Mouse (Mus musculus) ES-Bruce4 (cell line): ENCODE measurements at regions not wholly inside any gene's neighbourhood (a gene's known extent, or its start where the extent isn't known, plus 50 kb on each side); places are given as distances from the start of the nearest gene placed in this dataset.

Source experiments
- H3K27ac ChIP-seq: 2 replicates; pipeline ENCODE4 v1.5.1; 2012; ENCODE audit warnings: low read length, inconsistent platforms; ENCODE audit not compliant: insufficient read depth
- H3K27me3 ChIP-seq: 2 replicates; pipeline ENCODE4 v1.6.1; 2012; ENCODE audit warnings: mild to moderate bottlenecking, low read length, inconsistent platforms; ENCODE audit not compliant: control insufficient read depth, poor library complexity, insufficient read depth, severe bottlenecking
- H3K36me3 ChIP-seq: 2 replicates; pipeline ENCODE4 v1.6.1; 2012; ENCODE audit warnings: inconsistent platforms, mild to moderate bottlenecking, low read length, moderate library complexity; ENCODE audit not compliant: control insufficient read depth, poor library complexity, insufficient read depth, severe bottlenecking
- H3K4me1 ChIP-seq: one replicate; pipeline ENCODE4 v1.8.1; 2011; ENCODE audit warnings: low read length; ENCODE audit not compliant: control insufficient read depth, insufficient read depth
- H3K4me3 ChIP-seq: 2 replicates; pipeline ENCODE4 v1.5.1; 2011; ENCODE audit warnings: low read depth, mild to moderate bottlenecking, low read length
- H3K9ac ChIP-seq: 2 replicates; pipeline ENCODE4 v1.6.1; 2012; ENCODE audit warnings: low read depth, mild to moderate bottlenecking, inconsistent platforms; ENCODE audit not compliant: poor library complexity, severe bottlenecking
- H3K9me3 ChIP-seq: replicated peaks from 2 replicates; pipeline ENCODE4 v1.6.1; 2012; ENCODE audit warnings: mild to moderate bottlenecking, low read length, inconsistent platforms; ENCODE audit not compliant: control insufficient read depth, poor library complexity, insufficient read depth, severe bottlenecking
- CTCF ChIP-seq: IDR thresholded peaks from one replicate; pipeline ENCODE4 v1.8.1; 2011; ENCODE audit warnings: low read depth, low read length
- EP300 ChIP-seq: IDR thresholded peaks from 2 replicates; pipeline ENCODE4 v1.6.1; 2011; ENCODE audit warnings: low read depth, low read length; ENCODE audit not compliant: insufficient read depth
- POLR2A ChIP-seq: IDR thresholded peaks from one replicate; pipeline ENCODE4 v1.8.1; 2011; ENCODE audit warnings: low read length; ENCODE audit not compliant: insufficient read depth

- no peak overlapping the region for H3K4me3 ChIP-seq
- H3K36me3 ChIP-seq: no peaks in the 10 kb centered on the region
- no peak overlapping the region for H3K27ac ChIP-seq
- no peak overlapping the region for H3K9ac ChIP-seq
- H3K9me3 ChIP-seq: no peaks in the 10 kb centered on the region
- H3K27me3 ChIP-seq: no peaks in the 10 kb centered on the region
- TF ChIP-seq CTCF (no peak), EP300 (no peak), POLR2A (no peak)
- H3K4me1 ChIP-seq: peaks cover 2% of the 10 kb centered on the region
Measured at GRCm38 (mm10) chr17:45966736-45967135, 65.4 kb downstream of the Vegfa start.

- Histone ChIP-seq H3K27me3 (no peaks in the 10 kb centered on the region), H3K9ac (no peak overlapping the region), H3K4me1 (peaks cover 2% of the 10 kb centered on the region), H3K36me3 (no peaks in the 10 kb centered on the region), H3K4me3 (no peak overlapping the region), H3K27ac (no peak overlapping the region), H3K9me3 (no peaks in the 10 kb centered on the region)
- TF ChIP-seq CTCF (no peak), EP300 (no peak), POLR2A (no peak)
Measured at GRCm38 (mm10) chr17:45964031-45964430, 68.1 kb downstream of the Vegfa start.

- Histone ChIP-seq H3K27me3 (no peaks in the 10 kb centered on the region), H3K9me3 (no peaks in the 10 kb centered on the region), H3K36me3 (no peaks in the 10 kb centered on the region), H3K9ac (no peak overlapping the region), H3K4me1 (peaks cover 2% of the 10 kb centered on the region), H3K27ac (no peak overlapping the region), H3K4me3 (no peak overlapping the region)
- TF ChIP-seq EP300: no peak
- TF ChIP-seq POLR2A: no peak
- TF ChIP-seq CTCF: no peak
Measured at GRCm38 (mm10) chr17:45963332-45963731, 68.8 kb downstream of the Vegfa start.

GRCm38 (mm10) chr17:45961626-45962319, 70.4 kb downstream of the Vegfa start:
- H3K27ac ChIP-seq: no peak overlapping the region
- TF ChIP-seq CTCF (no peak), EP300 (no peak), POLR2A (no peak)
- no peaks in the 10 kb centered on the region for H3K36me3 ChIP-seq
- no peak overlapping the region for H3K4me3 ChIP-seq
- peaks cover 2% of the 10 kb centered on the region for H3K4me1 ChIP-seq
- H3K9me3 ChIP-seq: no peaks in the 10 kb centered on the region
- H3K27me3 ChIP-seq: no peaks in the 10 kb centered on the region
- no peak overlapping the region for H3K9ac ChIP-seq

GRCm38 (mm10) chr17:45958094-45958881, 73.9 kb downstream of the Vegfa start:
- Histone ChIP-seq H3K36me3 (no peaks in the 10 kb centered on the region), H3K9me3 (no peaks in the 10 kb centered on the region), H3K4me1 (no peaks in the 10 kb centered on the region), H3K27me3 (no peaks in the 10 kb centered on the region), H3K4me3 (no peak overlapping the region), H3K27ac (no peak overlapping the region), H3K9ac (no peak overlapping the region)
- TF ChIP-seq CTCF (no peak), POLR2A (no peak), EP300 (no peak)

GRCm38 (mm10) chr17:45955481-45955880, 76.7 kb downstream of the Vegfa start:
- Histone ChIP-seq H3K4me3 (no peak overlapping the region), H3K27ac (no peak overlapping the region), H3K9ac (no peak overlapping the region), H3K36me3 (no peaks in the 10 kb centered on the region), H3K4me1 (no peaks in the 10 kb centered on the region), H3K9me3 (no peaks in the 10 kb centered on the region), H3K27me3 (no peaks in the 10 kb centered on the region)
- TF ChIP-seq CTCF: no peak
- no peak for TF ChIP-seq EP300
- TF ChIP-seq POLR2A: no peak
